Mouse (Mus musculus) adrenal gland, postnatal 36 days (tissue): Measurements from ENCODE around the gene Psma6. TPM values are rescaled to one million over a fixed set of nuclear protein-coding genes. Genes with fewer than 3 reads are reported as not detected.

ENCODE experiments used
- DNase-seq, 2 experiments: peaks; one replicate each; pipeline ENCODE4 v3.0.0; 2021; ENCODE audit warnings: mixed read lengths in 1 of 2
- total RNA-seq, 2 experiments: library from RNA; stranded (reverse); gene quantifications; 2 replicates each; pipeline ENCODE4 v1.2.3; 2021

The Psma6 gene
- total RNA-seq, 2 experiments from 2014 or later, result 239 to 242 TPM

DNA sequence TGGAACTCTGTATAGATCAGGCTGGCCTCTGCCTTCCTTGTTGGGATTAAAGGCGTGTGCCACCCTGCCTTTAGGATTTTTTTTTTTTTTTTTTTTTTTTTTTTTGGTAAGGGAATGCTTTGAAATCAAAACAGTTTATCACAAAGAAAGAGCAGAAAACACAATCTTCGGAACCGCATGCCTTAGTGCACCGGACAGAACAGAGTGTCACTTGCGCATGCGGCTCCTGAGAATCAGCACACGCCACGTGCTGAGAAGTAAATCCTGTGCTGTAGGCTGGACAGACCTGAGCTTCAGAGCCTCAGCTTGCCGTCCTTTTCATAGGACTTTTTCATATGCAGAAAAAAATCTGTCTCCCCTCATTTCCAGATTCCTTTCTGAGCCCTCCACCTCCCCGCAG is 54.0 kb downstream of the Psma6 start:
- DNase-seq, result no peak

DNA sequence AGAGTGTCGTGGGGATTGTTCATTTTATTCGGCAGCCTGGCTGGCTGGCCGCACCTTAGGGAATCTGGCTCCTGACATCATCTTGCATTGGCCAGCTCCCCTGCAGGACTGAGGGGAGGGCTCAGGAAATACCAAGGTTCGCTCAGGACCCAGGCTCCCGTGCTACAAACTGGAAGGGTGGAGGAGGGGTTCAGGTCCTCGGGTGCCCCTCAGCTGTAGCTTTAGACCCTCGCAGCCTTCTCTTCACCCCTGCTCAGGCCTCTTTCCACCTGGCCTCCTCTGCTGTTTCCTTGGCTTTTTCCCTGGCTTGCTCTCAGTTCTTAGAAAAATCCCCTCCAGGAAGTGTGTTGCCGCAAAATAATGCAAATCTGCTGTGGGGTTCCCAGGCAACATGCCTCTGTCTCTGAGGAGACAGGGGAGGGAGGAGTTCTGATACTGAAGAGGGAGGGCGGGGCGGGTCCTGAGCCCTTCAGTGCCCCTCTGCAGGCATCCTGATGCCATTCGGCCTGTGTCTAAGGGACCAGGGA is 54.7 kb downstream of the Psma6 start:
- no peak for DNase-seq

DNA sequence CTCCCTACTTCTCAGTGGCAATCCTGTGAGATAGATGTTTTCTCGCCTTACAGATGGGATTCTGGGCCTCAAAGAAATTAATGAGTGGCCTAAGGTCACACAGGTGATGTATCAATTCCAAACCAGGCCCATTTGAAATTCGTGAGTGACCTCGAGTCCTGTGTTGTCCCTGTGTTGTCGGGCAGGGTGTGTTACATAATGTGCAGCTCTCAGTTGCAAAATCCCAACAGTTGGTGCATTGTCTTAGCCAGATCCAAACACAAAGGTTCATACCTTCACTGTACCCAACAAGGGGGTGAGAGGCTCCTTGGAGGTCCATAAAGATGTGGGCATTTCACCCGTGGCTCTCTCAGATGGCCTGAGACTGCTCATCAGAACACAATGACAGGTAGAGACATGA is 56.4 kb downstream of the Psma6 start:
- DNase-seq, result no peak

DNA sequence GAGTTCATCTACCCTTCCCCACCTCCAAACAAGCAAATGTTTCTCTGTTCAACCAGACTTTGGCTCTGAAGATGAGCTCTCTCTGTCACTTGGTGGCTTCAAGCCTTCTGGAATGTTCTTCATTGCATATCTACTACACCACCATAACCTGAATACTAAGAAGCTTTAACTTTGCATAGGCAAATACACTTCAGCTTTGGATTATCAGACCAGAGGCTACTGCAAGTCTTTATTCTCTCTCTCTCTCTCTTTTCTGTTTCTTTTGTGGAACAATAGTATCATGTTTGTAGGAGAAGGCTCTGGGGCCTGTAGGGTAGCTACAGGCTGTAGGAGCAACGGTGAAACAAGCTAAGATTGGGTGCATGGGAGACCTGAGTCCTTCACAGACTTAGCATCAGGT is 58.2 kb downstream of the Psma6 start:
- DNase-seq, result no peak

DNA sequence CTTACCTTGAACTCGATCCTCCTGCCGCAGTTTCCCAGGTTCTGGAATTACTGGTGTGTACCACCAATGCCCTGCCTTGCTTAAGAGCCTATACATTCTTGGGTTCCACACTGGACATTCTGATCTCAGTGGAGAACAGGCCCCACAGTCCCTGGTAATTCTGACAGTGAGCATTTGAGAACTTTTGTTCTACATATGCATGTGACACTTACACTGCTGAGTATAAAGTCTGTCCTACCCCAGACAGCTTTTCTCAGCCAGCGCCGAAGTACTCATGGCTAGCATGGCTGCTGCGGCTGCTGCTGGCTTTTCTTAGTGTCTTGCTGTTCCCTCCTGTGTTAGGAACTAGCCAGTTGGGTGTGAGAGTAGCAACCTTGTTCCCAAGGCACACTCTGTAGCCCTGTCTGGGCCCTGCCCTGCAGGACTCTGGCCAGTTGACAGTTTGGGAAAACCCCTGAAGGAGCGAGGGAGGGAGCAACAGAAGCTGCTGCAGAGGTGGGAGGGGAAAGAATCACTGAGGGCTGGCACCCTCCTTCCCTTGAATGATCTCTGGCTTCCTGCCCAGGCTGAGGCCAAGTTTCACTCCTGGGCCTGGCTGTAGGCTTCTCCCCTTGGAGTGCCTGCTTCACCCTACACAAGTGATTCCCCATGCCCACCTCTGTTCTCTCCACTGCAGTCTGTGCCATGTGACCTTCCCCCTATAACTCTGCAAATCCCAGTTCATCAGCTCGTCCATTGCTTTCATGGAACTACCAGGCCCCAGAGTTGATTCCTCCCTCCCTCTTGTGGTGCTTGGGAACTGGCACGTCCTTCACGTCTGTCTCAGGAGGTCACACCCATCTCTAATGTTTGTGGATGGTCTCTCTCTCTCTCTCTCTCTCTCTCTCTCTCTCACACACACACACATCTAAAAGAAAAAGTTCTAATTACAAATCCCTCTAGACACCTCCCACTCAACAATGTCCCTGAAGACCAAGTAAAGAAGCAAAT is 59.1 kb downstream of the Psma6 start:
- DNase-seq, result peak; percentile 86 to 90

DNA sequence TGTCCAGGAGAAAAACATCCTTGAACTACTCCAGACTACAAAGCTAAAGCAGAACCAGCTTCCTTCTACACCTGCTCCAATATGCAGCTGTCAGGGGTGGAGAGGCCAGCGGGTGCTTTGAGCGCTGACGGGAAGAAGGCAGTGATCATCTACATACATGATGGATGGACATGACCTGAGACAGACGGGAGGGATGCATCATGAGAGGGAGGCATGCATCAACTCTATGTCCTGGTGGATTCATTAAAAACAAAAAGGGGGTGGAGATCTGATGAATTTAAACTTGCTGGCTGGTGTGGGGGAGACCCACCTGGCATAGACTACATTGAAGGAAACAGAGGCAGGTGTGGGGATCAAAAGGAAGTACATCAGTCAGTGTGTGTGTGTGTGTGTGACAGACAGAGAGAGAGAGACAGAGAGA is 60.0 kb downstream of the Psma6 start:
- DNase-seq, result no peak

DNA sequence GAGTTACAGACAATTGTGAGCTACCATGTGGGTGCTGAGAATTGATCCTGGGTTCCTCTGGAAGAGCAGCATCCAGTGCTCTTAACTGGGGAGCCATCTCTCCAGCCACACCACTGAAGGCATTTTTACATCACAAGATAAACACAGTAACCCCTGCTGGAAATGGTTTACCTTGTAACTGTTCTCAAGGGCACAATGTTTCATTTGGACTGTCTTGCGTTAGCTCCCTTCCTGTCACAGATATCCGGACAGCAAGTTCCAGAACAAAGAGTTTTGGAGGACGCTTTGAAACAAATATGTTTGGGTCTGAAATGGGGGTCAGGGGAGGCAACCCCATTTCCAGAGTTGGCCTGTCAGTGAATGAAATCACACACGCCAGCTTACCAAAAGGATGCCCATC is 61.6 kb downstream of the Psma6 start:
- DNase-seq, result peak in 1 of 2 experiments; percentile 45

DNA sequence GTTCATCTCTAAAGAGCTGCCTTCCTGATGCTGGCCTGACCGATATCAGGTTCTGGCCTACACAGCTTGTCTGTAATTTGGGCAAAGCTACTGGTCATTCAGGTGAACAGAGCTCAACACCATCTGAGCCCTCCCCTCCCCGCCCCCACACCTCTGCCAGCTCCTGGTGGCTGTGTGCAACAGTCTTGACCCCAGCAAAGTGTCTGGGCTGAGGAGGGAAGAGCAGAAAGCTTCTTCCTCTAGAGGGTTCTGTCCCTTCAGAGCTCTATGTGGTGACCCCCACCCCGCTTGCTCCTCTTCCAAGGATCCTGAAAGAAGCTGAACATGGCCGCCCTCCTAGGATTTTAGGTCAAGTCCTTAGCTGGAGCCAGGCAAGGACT is 62.3 kb downstream of the Psma6 start:
- DNase-seq, result peak in 1 of 2 experiments; percentile 19

DNA sequence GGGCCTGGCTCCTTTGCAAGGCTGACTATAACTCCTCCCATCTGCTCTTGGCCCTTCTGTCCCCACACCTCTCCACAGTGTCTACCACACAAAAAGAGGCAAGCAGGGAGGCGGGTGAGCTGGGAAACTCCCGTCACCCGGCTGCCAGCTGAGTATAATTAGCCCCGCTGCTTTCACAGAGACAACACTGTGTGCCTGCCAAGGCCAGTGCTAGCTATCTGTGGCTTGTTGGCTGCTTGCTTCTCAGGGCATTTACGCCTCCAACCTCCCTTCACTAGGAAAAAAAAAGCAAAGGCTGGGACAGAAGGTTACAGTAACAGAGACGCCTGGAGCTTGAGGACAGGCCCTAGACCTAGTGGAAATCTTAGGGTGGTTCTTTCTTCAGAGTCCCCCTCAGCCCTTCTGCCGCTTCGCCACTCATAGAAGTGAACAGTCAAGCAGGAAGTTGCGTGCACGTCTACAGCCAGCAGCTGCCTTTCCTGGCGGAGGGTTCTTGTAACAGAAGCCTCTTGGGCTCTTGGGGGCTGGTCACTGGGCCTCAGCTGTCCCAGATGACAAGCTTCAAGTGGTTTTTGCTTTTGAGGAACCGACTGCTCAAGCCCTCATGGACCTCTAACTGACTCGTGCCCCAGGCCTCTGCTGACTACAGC is 62.8 kb downstream of the Psma6 start:
- DNase-seq, result peak; percentile 76 to 77

DNA sequence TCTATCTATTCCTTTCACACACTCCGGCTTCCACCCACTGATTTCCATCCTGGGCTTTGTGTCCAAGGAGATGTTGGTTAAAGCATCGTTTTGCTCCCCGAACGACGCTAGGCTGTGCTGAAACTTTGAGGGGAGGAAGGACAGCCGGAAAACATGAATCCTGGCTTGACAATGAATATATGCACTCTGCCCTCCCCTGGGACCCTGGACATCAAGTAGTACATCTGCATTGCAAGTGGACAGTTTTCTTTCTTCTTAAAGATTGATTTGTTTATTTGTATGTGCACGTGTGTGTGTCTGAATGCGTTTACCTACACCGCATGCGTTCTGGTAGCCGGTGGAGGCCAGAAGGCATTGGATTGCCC is 63.4 kb downstream of the Psma6 start:
- no peak for DNase-seq

DNA sequence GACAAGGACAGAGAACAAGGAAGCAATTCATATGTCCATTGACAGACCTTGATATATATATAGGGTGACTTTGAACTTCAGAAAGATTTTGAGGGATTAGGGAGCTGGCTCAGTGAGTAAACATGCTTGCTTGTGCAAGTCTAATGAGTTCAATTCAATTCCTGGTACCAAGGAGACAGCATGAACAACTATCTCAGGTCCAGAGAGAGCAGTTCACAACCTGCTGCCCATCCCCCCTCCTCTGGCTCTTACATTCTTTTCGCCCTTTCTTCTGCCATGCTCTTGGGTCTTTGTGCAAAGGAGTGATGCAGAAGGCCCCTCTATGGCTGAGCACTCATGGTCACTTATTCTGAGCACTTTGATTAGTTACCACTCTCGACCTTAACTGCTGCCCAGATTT is 64.4 kb downstream of the Psma6 start:
- no peak for DNase-seq

DNA sequence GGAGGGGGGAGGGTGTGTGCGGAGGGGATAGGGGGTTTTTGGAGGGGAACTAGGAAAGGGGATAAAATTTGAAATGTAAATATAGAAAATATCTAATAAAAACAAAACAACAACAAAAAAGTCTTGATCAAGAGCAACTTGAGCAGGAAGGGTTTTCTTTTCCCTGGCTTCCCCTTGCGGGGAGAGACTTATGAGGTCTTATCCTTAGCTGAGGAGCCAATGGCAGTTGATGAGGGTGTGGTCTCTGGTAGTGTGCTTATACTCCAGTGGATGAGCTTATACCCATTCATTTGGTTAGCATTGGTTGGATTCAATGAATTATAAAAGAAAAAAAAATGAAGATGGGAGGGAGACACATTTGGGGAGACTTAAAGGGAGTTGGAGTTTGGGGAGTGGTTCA is 65.0 kb downstream of the Psma6 start:
- DNase-seq, result no peak

DNA sequence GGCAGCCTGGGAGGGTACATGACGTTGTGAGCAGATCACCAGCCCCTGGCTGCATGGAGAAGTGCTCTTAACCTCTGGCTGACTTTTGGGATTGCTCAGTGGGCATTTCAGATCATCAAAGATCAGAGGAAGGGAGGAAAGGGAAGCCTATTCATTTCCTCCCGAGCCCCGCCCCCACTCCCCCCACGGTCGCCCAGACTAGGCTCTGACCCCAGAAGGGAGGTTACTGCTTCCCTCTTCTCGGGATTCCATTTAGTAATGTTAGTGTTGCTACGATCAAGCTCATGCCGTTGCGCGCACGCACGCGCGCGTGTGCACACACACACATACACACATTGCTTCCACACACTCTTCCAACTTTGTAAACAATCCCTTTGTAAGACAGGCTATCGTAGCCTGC is 66.4 kb downstream of the Psma6 start:
- peak in 1 of 2 experiments; percentile 54 for DNase-seq

DNA sequence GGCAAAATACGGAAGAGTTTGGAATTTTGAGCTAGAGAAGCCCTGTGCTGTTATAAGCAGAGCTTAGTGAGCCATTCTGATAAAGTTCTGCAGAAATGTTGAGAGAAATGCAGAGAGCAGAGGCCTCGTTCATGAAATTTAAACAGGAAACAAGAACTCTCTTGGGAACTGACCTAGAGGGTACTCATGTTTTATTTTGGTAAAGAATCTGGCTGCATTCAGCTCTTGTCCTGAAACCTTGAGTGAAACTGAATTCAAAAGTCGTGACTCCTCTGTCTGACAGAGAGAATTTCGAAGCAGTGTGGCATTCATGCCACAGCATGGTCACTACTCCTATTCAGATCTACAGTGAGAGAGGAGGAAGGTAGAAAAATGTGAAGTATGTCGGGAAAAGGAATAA is 68.8 kb downstream of the Psma6 start:
- DNase-seq, result no peak

DNA sequence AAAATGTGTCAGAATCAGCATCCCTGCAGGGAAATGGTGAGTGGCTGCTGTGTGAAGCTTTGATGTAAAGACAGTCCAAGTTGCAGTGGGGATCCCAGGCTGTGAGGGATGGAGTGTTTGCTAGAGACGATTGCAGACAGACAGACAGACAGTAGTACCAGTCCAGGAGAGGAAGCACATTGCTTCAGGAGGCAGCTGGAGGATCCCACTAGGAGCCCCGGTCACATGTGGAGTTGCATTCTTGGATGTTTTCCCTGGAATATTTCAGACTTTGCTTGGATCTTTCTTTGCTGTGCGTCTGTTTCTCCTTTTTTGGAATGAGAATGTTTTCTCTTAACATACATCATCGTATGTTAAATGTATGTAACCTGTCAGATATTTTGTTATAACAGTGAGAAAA is 69.9 kb downstream of the Psma6 start:
- DNase-seq, result no peak

DNA sequence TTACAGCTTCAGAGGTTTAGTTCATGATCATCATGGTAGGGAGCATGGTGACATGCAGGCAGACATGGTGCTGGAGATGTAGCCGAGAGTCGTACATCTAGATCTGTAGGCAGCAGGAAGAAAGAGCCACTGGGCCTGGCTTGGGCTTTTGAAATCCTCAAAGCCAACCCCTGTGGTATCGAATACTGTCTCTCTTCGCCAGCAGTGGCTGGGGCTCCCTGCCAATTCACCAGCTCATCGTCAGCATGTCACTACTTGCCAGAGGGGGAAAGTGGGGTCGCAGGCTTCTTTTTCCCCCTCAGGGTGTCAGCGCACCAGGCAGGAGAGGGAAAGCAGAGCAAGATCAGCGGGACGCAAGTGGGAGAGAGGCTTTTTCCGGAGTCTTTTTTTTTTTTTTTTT is 71.2 kb downstream of the Psma6 start:
- no peak for DNase-seq

DNA sequence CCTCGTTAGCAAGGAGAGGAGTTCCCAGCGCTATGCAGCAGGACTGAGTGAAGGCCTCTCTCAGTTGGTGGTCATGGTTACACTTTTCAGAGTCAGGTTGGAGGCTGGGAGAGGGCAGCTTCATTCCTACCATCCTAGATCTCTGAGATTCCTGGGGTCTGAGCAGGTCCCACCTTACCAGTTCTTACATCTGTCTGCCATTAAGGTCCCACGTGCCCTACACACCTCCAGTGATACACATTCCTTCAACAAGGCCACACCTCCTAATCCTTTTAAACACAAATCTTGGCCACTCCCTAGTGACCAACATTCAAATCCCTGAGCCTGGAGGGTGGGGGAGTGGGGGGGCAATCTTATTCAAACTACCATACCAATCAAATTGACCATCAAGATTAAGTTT is 72.1 kb downstream of the Psma6 start:
- DNase-seq, result no peak

DNA sequence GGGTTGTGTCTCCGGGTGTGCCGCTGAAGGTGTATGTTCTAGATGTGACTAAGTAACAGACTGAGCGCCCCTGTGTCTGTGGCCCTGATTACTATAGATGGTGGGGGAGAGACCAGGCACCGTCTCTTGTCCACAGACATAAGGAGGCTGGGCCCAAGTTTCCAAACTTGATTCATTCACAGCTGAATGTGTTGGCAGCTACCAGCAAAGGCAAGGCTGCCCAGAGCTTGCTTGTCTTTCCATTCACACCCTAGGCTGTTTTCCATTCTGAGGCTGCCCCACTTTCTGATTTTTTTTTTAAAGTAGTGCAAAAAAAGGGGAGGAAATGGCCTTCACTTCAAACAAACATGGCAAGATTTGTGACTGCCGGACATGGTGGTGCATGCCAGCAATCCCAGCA is 72.9 kb downstream of the Psma6 start:
- no peak for DNase-seq

DNA sequence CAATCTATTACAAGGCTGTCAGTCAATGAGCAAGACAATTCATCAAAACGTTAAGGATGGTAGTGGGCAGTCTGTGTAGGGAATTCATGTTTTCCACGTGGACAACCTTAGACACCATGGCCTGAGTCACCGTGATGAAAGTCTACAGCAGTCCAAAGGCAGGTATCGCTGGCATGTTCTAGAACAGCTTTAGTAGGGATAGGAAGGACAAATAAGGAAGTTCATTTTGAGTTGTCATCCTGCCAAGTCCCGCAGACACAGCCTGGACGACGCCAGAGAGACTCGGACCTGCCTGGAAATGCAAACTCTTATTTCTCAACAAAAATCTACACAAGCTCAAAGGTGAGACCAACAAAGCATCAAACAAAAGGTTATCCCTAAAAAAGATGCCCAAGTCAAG is 75.7 kb downstream of the Psma6 start:
- no peak for DNase-seq

DNA sequence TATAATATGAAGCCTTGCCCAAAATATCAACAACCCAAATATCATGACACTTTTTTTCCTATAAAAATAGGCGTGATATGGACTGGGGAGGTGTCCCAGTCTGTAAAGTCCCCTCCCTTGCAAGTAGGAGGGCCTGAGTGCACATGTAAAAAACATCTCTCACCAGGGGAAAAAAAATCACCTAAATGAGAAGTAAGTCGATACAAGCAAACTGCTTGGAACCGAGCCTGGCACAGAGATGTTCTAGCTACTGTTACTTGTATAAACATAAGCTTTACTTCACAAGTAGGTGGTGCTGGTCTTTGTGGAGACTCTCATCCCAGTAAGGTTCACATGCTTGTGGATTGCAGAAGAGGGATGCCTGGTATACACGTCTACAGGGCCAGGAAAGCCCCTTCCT is 76.9 kb downstream of the Psma6 start:
- DNase-seq, result no peak

DNA sequence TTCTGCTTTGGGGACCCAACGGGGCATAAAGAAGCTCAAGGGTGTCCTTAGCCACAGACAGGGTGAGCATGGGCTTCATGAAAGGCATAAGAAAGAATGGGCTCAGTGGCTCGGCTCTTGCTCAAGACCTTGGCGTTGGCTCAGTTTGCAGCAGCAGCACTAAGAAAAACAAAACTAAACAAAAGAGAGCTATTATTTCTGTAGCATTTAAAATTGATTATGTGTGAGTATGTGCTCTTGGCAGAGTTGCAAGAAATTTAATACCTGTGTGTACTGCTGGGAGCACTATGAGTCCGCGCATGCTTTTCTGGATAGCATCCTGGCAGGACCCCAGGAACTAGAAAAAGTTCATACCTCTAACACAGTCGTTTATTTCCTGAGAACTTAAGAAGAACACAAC is 77.7 kb downstream of the Psma6 start:
- DNase-seq, result peak in 1 of 2 experiments; percentile 54

DNA sequence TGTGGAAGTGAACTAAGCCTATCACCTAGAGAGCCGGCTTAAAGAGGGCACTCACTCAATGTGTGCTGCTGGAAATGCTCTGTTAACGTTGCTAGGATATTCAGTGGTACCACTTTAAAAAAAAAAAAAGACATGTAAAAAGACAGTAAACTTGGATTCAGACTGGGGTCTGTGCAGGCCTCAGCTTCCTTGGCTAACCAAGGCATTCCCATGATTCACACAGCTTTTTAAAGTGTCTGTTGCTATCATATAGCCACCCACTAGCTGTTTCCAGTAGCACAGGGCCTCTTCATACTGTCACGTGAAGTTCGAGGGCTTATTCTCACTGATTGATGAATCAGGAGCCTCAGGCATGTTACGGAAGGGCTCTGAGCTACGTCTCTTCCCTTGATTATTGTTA is 78.4 kb downstream of the Psma6 start:
- DNase-seq, result no peak

DNA sequence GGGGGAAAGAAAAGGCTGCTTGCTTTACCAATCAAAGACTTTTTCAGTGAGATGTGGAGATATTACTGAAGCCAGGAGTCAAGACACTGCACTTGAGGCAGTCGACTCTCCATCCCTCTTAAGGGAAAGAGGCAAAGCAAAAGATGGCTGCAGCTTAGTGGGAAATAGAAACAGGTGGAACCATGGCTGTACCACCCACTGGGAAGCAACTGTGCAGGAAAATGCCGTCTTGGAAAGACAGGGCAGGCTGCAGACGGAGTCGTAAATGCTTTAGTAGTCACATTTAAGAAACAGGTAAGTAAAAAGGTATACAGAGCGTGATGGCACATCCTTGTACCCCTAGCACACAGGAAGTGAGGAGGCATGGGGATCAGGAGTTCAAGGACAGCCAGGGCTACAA is 79.1 kb downstream of the Psma6 start:
- no peak for DNase-seq
